7 mouse cellular contexts compared by ENCODE assay signal in the genomic region with DNA sequence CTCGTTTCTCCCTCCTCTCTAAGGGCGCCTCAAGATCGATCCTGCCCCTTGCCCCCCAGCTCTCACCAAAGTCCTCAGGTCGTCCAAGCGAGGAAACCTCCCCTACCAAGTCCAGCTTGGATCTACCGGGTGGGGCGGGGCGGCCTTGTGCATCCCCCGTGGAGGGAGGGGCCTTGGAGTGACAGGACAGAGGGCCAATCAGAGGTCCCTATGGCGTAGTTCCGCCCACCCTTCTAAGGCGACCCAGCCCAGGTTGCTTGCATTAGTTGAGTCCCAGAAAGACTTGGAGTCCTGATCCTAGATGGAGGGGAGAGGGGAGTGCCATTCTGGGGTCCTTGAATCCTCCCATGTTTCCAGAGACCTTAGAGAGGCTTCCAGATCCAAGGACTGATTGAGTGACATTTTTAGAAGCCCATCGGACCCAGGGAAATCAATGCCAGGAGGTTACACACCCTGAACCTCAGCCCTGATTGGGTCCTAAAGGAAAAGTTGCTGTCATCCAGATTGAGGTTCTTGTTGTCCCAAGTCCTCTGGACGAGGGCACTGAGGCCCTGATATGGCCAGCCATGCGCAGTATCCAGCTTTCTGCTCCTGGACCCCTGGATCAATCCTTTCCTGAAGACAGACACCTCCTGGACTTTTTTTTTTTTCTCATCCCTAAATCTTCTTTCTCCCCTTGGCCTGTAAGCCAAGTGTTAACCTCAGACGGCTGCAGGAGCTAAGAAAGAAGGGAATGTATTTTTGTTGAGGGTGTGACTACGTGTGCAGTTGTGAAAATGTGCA. TPM values are rescaled to one million over a fixed set of nuclear protein-coding genes. Genes with fewer than 3 reads are reported as not detected.
A peak's percentile ranks its signal among the peaks of the same experiment; 100 is the strongest.
DNase-seq lines count a peak whose midpoint lies in the region; ATAC-seq and TF ChIP-seq lines count a peak whose summit lies in the region.

No protein-coding gene starts in this region.

- peak; percentile 26; the same call in 1 of the 2 replicates for TF ChIP-seq POLR2A in spleen, adult 2 months (IDR thresholded peaks at IDR 0.05; ENCODE audit: low read depth, low read length)

- no peaks in the 10 kb centered on the region for H3K36me3 ChIP-seq in hindbrain, embryonic 15.5 days
- H3K36me3 ChIP-seq in spleen, adult 2 months (ENCODE audit: control insufficient read depth, insufficient read depth, low read length): peaks cover 6% of the 10 kb centered on the region

- no peak for DNase-seq in Patski (ENCODE audit: low read depth, low spot score)
- peak; percentile 90 for DNase-seq in c-Kit-positive CD71-positive TER-119-positive erythroid progenitor cells, embryonic 14.5 days (ENCODE audit: low spot score)
- peak; percentile 97 for DNase-seq in gastrocnemius, adult 18-20 months (ENCODE audit: low spot score)
- peak; percentile 55 to 57 for DNase-seq in left cerebral cortex, postnatal 25 days (ENCODE audit: low spot score in 2 of 2)
- DNase-seq in mesoderm, embryonic 11.5 days (ENCODE audit: low read depth, low spot score): peak; percentile 92
- peak; percentile 72 to 91 for DNase-seq in spleen, adult 2 months (ENCODE audit: low read depth in 1 of 2, low spot score in 2 of 2)

- H3K27me3 ChIP-seq in Patski: no peaks in the 10 kb centered on the region
- H3K27me3 ChIP-seq in hindbrain, embryonic 15.5 days: no peaks in the 10 kb centered on the region
- H3K27me3 ChIP-seq in spleen, adult 2 months (ENCODE audit: control insufficient read depth, insufficient read depth, low read length): no peaks in the 10 kb centered on the region

- in situ Hi-C loops in Patski (cut with MboI; ENCODE audit: low pct_unique_long_range_greater_than_20kb): no loop called here

- intact Hi-C loops in left cerebral cortex, postnatal 25 days (cut with DNase I): no loop called here

- POLR2A ChIA-PET in Patski (lab: Charles Lee): interaction anchor here (0.7 to 3.6 kb wide), 8 partner anchors 10 to 245 kb away, joined by 3 to 11 read pairs (median 4); a partner anchor contains a TSS

- H3K27ac ChIP-seq in hindbrain, embryonic 15.5 days (replicated peaks): peak overlapping the region; percentile 63
- peak overlapping the region; percentile 74 for H3K27ac ChIP-seq in spleen, adult 2 months (ENCODE audit: insufficient read depth, low read length)

- H3K4me2 ChIP-seq in hindbrain, embryonic 15.5 days: peak overlapping the region; percentile 53

- H3K9ac ChIP-seq in hindbrain, embryonic 15.5 days: peak overlapping the region; percentile 20; the same call in 1 of the 2 replicates

- peak overlapping the region; percentile 30 for H3K4me3 ChIP-seq in hindbrain, embryonic 15.5 days
- peak overlapping the region; percentile 57 for H3K4me3 ChIP-seq in spleen, adult 2 months (ENCODE audit: extremely low read depth, insufficient read depth, insufficient read length)

- 8% methylated on average over 16 of the region's 17 CpGs for WGBS in hindbrain, embryonic 15.5 days
- 7% methylated on average over 17 of the region's 17 CpGs for WGBS in spleen, adult 2 months

- CTCF ChIA-PET in Patski (lab: Charles Lee): interaction anchor here (0.8 to 4.3 kb wide), 15 partner anchors 10 to 63 kb away, joined by 3 to 18 read pairs (median 4); a partner anchor contains a TSS

- H3K4me1 ChIP-seq in hindbrain, embryonic 15.5 days (replicated peaks): peaks cover 25% of the 10 kb centered on the region
- H3K4me1 ChIP-seq in spleen, adult 2 months (ENCODE audit: control insufficient read depth, insufficient read depth, insufficient read length): peaks cover 24% of the 10 kb centered on the region; the same call in 1 of the 2 replicates

- peak; percentile 74 for ATAC-seq in Patski
- ATAC-seq in hindbrain, embryonic 15.5 days (ENCODE audit: low FRiP score, low read depth): peak; percentile 47; the same call in 1 of the 2 replicates

- no peaks in the 10 kb centered on the region for H3K9me3 ChIP-seq in hindbrain, embryonic 15.5 days

- no peak for TF ChIP-seq CTCF in Patski (IDR thresholded peaks at IDR 0.05)
- no peak for TF ChIP-seq CTCF in spleen, adult 2 months (IDR thresholded peaks at IDR 0.05; ENCODE audit: extremely low read depth, insufficient read depth, insufficient read length, insufficient replicate concordance)

RNA-seq across cellular contexts. Expression of a gene that starts 2.1 kb away (rescaled TPM):
- polyA plus RNA-seq in Patski (2021): 82.5 TPM
- 10 to 100 TPM; 32.4 to 50.3 TPM for total RNA-seq in gastrocnemius, adult 18-20 months (2021)
- polyA plus RNA-seq in hindbrain, embryonic 15.5 days (2015; fragmentation: Nextera tagmentation; extraction: Ambion mirVana): 16.6 and 17.5 TPM in 2 replicates
- total RNA-seq in left cerebral cortex, postnatal 25 days (2021): 10 to 100 TPM in 1 of 2 experiments, 1 to 10 TPM in 1; 7.6 to 10.3 TPM
- 13.4 and 17.3 TPM in 2 replicates for polyA plus RNA-seq in spleen, adult 2 months (2012; rRNA removed)

RNA-seq across cellular contexts. Expression of a gene that starts 9.5 kb away (rescaled TPM):
- not detected for polyA plus RNA-seq in Patski (2021)
- total RNA-seq in gastrocnemius, adult 18-20 months (2021): not detected
- polyA plus RNA-seq in hindbrain, embryonic 15.5 days (2015; fragmentation: Nextera tagmentation; extraction: Ambion mirVana): not detected in 2 replicates
- not detected for total RNA-seq in left cerebral cortex, postnatal 25 days (2021)
- polyA plus RNA-seq in spleen, adult 2 months (2012; rRNA removed): 0.12 TPM in 1 of 2 replicates, not detected in the other

RNA-seq across cellular contexts. Expression of a gene that starts 12.5 kb away (rescaled TPM):
- 44.3 TPM for polyA plus RNA-seq in Patski (2021)
- total RNA-seq in gastrocnemius, adult 18-20 months (2021): under 1 TPM; 0.19 to 0.23 TPM
- polyA plus RNA-seq in hindbrain, embryonic 15.5 days (2015; fragmentation: Nextera tagmentation; extraction: Ambion mirVana): 29.7 and 31.9 TPM in 2 replicates
- total RNA-seq in left cerebral cortex, postnatal 25 days (2021): 1 to 10 TPM in 1 of 2 experiments, under 1 TPM in 1; 0.69 to 1.1 TPM
- polyA plus RNA-seq in spleen, adult 2 months (2012; rRNA removed): 16.5 and 23.9 TPM in 2 replicates

RNA-seq across cellular contexts. Expression of a gene that starts 14.0 kb away (rescaled TPM):
- 23.9 TPM for polyA plus RNA-seq in Patski (2021)
- 1 to 10 TPM; 2.0 to 2.5 TPM for total RNA-seq in gastrocnemius, adult 18-20 months (2021)
- 1.3 and 1.8 TPM in 2 replicates for polyA plus RNA-seq in hindbrain, embryonic 15.5 days (2015; fragmentation: Nextera tagmentation; extraction: Ambion mirVana)
- 1 to 10 TPM; 5.2 to 5.4 TPM for total RNA-seq in left cerebral cortex, postnatal 25 days (2021)
- polyA plus RNA-seq in spleen, adult 2 months (2012; rRNA removed): 20.5 and 21.6 TPM in 2 replicates

RNA-seq across cellular contexts. Expression of a gene that starts 34.0 kb away (rescaled TPM):
- polyA plus RNA-seq in Patski (2021): 17.2 TPM
- total RNA-seq in gastrocnemius, adult 18-20 months (2021): 100 to 1,000 TPM; 157 to 172 TPM
- 18.2 and 18.8 TPM in 2 replicates for polyA plus RNA-seq in hindbrain, embryonic 15.5 days (2015; fragmentation: Nextera tagmentation; extraction: Ambion mirVana)
- total RNA-seq in left cerebral cortex, postnatal 25 days (2021): 10 to 100 TPM; 33.5 to 34.1 TPM
- 21.1 and 29.0 TPM in 2 replicates for polyA plus RNA-seq in spleen, adult 2 months (2012; rRNA removed)
